Mouse (Mus musculus) MN1 (cell line): ENCODE measurements at regions not wholly inside any gene's neighbourhood (a gene's known extent, or its start where the extent isn't known, plus 50 kb on each side); places are given as distances from the start of the nearest gene placed in this dataset.
"Not testable (repeated sequence)": the region's sequence is repeated elsewhere in the genome, so short reads cannot be mapped to it uniquely, and the experiment has no call there.

Source experiments
- DNase-seq: peaks from one replicate; pipeline ENCODE4 v3.0.0-alpha.2; 2016; ENCODE audit warnings: low spot score

GRCm38 (mm10) chr7:138497771-138498170 is 100.2 kb upstream of the Tcerg1l start:
- DNase-seq = no peak

GRCm38 (mm10) chr7:138497202-138497601 is 99.7 kb upstream of the Tcerg1l start:
- no peak for DNase-seq

- DNase-seq = no peak
These were observed 96.1 kb upstream of the Tcerg1l start for GRCm38 (mm10) chr7:138493661-138494060.

GRCm38 (mm10) chr7:138492261-138492660 is 94.7 kb upstream of the Tcerg1l start:
- no peak for DNase-seq

GRCm38 (mm10) chr7:138489471-138489870 is 91.9 kb upstream of the Tcerg1l start:
- no peak for DNase-seq

- DNase-seq = no peak
These were observed 90.7 kb upstream of the Tcerg1l start for GRCm38 (mm10) chr7:138488201-138488720.

GRCm38 (mm10) chr7:138472891-138473455 is 75.4 kb upstream of the Tcerg1l start:
- no peak for DNase-seq

GRCm38 (mm10) chr7:138472371-138472770 is 74.8 kb upstream of the Tcerg1l start:
- DNase-seq = no peak

- no peak for DNase-seq
These were observed 71.7 kb upstream of the Tcerg1l start for GRCm38 (mm10) chr7:138469211-138469610.

- DNase-seq = no peak
These were observed 70.9 kb upstream of the Tcerg1l start for GRCm38 (mm10) chr7:138468436-138468835.

GRCm38 (mm10) chr7:138467981-138468380 is 70.5 kb upstream of the Tcerg1l start:
- DNase-seq = no peak

- no peak for DNase-seq
These were observed 69.9 kb upstream of the Tcerg1l start for GRCm38 (mm10) chr7:138467386-138467785.

- no peak for DNase-seq
These were observed 60.4 kb upstream of the Tcerg1l start for GRCm38 (mm10) chr7:138457964-138458363.

GRCm38 (mm10) chr7:138455371-138455770 is 57.8 kb upstream of the Tcerg1l start:
- DNase-seq = no peak

- not testable (repeated sequence) for DNase-seq
These were observed 57.1 kb upstream of the Tcerg1l start for GRCm38 (mm10) chr7:138454498-138455225.

GRCm38 (mm10) chr7:138451321-138451720 is 53.8 kb upstream of the Tcerg1l start:
- DNase-seq = no peak

- DNase-seq = no peak
These were observed 51.0 kb upstream of the Tcerg1l start for GRCm38 (mm10) chr7:138448519-138448918.
